Mouse (Mus musculus) lung, postnatal 36 days (tissue): Measurements from ENCODE around the gene Zbtb40.

Experiments used
- DNase-seq: peaks from one replicate; pipeline ENCODE4 v3.0.0; 2022; ENCODE audit warnings: mixed read lengths

The Zbtb40 gene

GRCm38 (mm10) chr4:136969503-136970276 lies 78.9 kb downstream of the Zbtb40 start:
- no peak for DNase-seq

DNA sequence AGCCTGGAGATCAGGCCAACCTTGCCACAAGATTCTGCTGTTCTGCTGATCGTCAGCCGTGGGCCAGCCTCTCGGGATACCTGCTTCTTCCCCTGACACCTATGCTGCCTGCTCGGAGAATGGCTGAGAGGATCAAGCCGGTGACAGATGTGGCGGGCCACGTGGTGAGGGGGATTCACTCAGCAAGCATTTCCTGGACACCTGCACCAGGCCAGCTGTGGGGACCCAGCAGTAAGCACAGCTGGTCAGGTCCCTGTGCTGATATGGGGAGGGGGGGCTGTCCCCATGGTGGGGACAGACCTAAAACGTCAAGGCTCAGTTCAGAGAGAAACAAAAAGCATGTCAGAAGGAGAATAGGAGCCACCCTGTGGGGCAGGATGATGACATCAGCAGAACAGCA lies 79.5 kb downstream of the Zbtb40 start:
- DNase-seq: no peak

DNA sequence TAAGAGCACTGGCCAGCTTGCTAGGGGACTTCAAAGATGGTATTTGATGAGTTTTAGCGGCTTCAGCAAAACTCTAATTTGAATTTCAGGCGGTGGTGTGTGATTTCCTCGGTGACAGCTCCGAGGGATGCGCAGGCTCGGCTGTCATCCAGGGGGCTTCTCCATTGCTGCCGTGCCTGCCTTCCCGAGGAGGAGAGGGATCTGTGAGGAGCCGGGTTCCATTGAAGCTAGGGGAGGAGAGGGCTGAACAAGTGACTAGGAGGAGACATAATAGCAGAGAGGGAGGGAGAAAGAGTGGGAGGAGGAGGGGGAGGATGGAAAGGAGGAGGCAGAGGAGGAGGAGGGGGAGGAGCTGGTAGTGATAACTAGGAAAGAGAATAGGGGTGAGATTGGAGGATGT lies 81.1 kb downstream of the Zbtb40 start:
- no peak for DNase-seq

GRCm38 (mm10) chr4:136966493-136967390 lies 81.9 kb downstream of the Zbtb40 start:
- no peak for DNase-seq

GRCm38 (mm10) chr4:136964990-136965421 lies 83.6 kb downstream of the Zbtb40 start:
- peak; percentile 4 for DNase-seq

GRCm38 (mm10) chr4:136962447-136962846 lies 86.2 kb downstream of the Zbtb40 start:
- no peak for DNase-seq

DNA sequence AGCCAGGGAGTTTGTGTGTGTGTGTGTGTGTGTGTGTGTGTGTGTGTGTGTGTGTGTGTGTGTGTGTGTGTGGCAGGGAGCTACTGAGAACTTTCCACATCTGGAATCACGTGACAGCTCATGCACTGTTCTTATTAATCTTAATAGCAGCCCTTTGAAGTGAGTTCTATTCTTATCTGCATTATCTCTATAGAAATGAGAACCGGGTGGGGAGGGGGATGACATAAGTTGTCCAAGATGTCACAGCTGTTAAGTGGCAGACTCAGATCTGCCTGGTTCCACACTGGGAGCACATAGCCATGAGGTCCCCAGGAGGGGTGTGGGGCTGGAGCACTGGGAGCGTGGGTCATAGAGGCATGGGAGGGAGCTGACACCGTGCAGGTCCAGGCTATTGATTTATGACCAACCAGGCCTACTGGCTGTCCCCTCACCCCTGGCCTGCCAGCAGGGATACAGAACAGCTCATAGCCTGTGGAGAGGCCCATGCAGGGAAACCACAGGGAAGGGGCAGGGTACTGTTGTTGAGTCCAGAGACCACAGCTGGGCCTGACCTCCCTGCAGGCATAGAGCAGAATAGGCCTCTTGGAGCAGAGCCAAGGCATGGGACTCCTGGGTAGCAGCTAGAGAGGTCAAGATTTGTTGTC lies 86.8 kb downstream of the Zbtb40 start:
- no peak for DNase-seq

GRCm38 (mm10) chr4:136960581-136960980 lies 88.0 kb downstream of the Zbtb40 start:
- no peak for DNase-seq

DNA sequence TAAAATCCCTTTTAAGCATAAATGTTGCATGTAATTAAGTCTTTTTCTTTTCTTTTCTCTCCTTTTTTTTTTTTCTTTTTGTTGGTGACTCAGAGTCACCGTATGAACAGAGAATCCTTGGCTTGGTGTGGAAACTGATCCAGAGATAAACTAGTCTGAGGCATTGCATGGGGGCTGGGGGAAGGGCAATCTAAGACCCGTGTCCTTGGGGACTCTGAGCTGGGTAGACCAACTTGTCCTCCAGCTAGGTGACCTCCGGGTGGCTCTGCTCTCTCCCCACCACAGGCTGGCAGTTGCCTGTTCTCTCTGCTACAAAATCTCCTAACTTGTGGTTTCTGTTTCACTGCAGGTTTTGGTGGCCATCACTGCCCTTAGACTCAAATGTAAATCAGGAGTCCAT lies 88.5 kb downstream of the Zbtb40 start:
- DNase-seq: no peak

GRCm38 (mm10) chr4:136956751-136957446 lies 91.7 kb downstream of the Zbtb40 start, which contains the start of gene Epha8:
Epha8 (minus strand) TSS chr4:136956816.
- DNase-seq: peak; percentile 3

DNA sequence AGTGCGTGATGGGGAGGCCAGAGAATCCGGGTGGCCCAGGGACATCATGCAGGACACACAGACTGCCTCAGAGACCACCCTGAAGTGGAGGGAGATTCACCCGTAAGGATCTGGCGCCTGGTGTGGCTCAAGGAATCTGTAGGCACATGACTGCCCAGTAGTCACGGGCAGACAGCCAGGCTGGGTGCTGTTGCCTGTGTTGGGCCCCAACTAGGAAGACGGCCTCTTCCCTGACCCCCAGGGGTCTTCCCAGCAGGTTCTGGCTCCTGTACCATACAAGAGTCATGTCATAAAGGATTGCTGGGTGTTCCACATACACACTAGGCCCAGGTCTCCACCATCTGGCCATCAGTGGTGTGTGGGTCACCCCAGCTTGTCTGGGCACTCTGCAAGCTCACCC lies 94.0 kb downstream of the Zbtb40 start:
- DNase-seq: no peak

DNA sequence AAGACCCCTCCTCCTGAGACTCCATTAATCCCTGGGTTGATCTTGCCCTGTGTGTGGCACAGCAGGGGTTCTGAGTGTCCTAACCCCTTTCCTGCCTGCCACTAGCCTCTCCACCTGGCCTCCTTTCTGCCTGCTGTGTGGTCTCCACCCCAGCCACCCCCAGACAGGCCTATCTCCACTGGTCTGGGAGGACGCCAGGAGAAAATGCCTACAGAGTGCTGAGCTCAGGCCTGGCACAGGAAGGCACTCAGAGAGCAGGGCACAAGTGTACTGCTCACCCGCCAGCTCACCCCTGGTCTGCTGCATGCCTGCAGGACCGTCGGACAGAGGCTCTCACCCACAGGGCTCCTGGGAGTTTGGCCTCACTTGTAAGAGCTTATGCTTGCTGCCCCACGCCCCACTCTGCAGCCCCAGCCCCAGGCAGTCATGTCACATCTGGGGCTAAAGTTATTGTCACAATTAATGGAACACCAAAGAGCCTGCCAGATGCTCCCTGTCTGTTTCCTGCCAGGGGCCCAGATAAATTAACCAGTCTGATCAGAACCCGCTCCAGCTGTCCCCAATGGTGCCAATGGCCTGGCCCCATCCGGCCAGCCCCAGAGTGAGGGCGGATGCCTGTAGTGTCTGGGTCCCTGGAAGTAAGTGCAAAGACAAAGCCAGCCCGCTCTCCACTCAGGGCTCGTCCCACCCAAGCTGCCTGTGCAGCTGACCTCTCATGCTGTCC lies 99.2 kb downstream of the Zbtb40 start:
- no peak for DNase-seq

GRCm38 (mm10) chr4:136945397-136945796 lies 103.2 kb downstream of the Zbtb40 start:
- no peak for DNase-seq

DNA sequence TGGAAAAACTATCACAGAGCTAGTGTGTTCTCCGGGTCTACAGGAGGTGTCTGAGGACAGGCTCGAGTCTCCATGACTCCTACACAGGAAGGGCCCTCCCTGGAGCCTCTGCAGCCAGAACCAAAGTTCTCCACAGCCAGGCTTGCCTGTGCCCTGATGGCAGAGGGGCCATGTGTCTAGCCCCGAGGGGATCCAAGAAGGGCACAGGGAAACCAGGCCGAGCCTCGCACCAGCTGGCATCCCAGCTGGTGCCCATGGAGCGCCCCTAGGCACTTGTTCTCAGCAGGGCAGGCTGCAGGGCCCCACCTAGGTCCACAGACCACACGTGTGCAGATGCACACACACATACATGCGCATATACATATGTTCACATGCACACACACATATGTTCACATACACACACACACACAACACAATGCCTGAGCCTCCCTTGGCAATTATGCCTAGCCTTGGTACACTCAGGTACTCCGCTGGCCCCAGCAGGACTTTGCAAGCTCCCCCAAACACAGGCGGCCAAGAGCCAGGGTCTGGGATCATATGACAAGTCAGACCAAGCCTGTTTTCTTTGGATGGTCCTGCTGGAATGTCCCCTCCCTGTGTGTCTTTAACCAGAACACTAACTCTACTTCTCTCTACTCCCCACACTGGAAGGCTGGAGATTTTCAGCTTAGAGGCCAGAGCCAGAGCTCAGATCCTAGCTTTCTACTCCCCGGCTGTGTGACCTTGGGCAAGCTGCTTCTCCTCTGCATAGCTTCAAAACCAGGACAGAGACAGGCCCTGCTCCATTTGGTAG lies 103.8 kb downstream of the Zbtb40 start:
- DNase-seq: no peak

- DNase-seq: no peak
Measured at GRCm38 (mm10) chr4:136943175-136943574, 105.4 kb downstream of the Zbtb40 start.

DNA sequence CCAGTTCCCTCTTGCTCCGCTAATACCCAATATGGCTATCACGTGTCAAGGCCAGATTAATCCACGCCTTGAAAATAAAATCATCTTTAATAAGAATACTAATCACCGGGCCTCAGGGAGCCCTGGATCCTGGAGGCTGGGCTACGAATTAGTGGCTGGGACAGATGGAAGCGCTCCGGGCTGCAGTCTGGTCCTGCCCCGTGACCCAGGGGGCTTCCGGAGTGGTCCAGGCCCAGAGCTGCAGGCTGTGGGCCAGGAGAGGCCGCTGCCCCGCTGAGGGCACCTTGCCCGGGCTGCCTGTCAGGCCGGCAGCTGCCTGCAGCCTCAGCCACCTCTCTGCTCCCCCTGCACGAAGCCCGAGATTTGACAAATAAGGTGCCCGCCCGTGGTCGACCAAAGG lies 105.8 kb downstream of the Zbtb40 start:
- DNase-seq: peak; percentile 24

GRCm38 (mm10) chr4:136937935-136938334 lies 110.7 kb downstream of the Zbtb40 start:
- DNase-seq: no peak

DNA sequence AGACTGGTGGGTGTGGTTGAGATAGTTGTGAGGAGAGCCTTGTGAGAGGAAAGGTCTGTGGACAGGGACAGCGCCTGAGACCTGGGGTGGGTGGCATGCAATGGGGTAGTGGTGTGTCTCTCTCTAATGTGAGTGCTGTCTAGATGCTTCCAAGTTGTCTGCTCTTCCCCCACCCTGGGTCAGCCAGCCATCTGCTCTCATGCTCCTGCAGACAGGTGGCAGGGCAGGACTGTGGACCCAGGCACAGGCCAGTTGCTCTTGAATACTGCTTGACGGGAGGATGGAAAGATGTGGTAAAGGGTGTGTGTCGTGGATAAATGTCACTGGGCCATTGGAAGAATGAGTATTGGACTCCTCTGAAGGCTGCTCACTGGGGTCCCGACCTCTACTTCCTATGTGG lies 111.3 kb downstream of the Zbtb40 start:
- no peak for DNase-seq

GRCm38 (mm10) chr4:136934746-136935613 lies 113.6 kb downstream of the Zbtb40 start:
- DNase-seq: peak; percentile 2

GRCm38 (mm10) chr4:136930474-136930873 lies 118.1 kb downstream of the Zbtb40 start:
- DNase-seq: no peak
